Mouse (Mus musculus): ENCODE results near the gene Ivns1abp. TPM values are rescaled to one million over a fixed set of nuclear protein-coding genes. Genes with fewer than 3 reads are reported as not detected.
"Not testable (repeated sequence)": the region's sequence is repeated elsewhere in the genome, so short reads cannot be mapped to it uniquely, and the experiment has no call there.

Gene Ivns1abp
- total RNA-seq, 1 experiment from 2014 or later: 557 TPM

- ATAC-seq (replicated peaks in 1 of 2; ENCODE audit: insufficient read depth in 1 of 2, low FRiP score in 2 of 2, low TSS enrichment in 1 of 2, low read depth in 1 of 2, poor library complexity in 2 of 2, severe bottlenecking in 2 of 2): no peak
Measured at GRCm38 (mm10) chr1:151329601-151330000, 14.7 kb upstream of the Ivns1abp start.

- ATAC-seq (replicated peaks in 1 of 2; ENCODE audit: insufficient read depth in 1 of 2, low FRiP score in 2 of 2, low TSS enrichment in 1 of 2, low read depth in 1 of 2, poor library complexity in 2 of 2, severe bottlenecking in 2 of 2): no peak
Measured at GRCm38 (mm10) chr1:151332819-151333218, 11.5 kb upstream of the Ivns1abp start.

GRCm38 (mm10) chr1:151338234-151338633 lies 6.0 kb upstream of the Ivns1abp start:
- peak; percentile 46 to 49; a peak in 2 of 4 replicates for ATAC-seq (replicated peaks in 1 of 2; ENCODE audit: insufficient read depth in 1 of 2, low FRiP score in 2 of 2, low TSS enrichment in 1 of 2, low read depth in 1 of 2, poor library complexity in 2 of 2, severe bottlenecking in 2 of 2)

- peak; percentile 36 to 42; a peak in 3 of 4 replicates for ATAC-seq (replicated peaks in 1 of 2; ENCODE audit: insufficient read depth in 1 of 2, low FRiP score in 2 of 2, low TSS enrichment in 1 of 2, low read depth in 1 of 2, poor library complexity in 2 of 2, severe bottlenecking in 2 of 2)
Measured at GRCm38 (mm10) chr1:151338941-151339340, 5.3 kb upstream of the Ivns1abp start.

GRCm38 (mm10) chr1:151341321-151342044 lies 2.8 kb upstream of the Ivns1abp start:
- ATAC-seq (replicated peaks in 1 of 2; ENCODE audit: insufficient read depth in 1 of 2, low FRiP score in 2 of 2, low TSS enrichment in 1 of 2, low read depth in 1 of 2, poor library complexity in 2 of 2, severe bottlenecking in 2 of 2): no peak

GRCm38 (mm10) chr1:151342311-151342710 lies 2.0 kb upstream of the Ivns1abp start:
- no peak for ATAC-seq (replicated peaks in 1 of 2; ENCODE audit: insufficient read depth in 1 of 2, low FRiP score in 2 of 2, low TSS enrichment in 1 of 2, low read depth in 1 of 2, poor library complexity in 2 of 2, severe bottlenecking in 2 of 2)

- no peak for ATAC-seq (replicated peaks in 1 of 2; ENCODE audit: insufficient read depth in 1 of 2, low FRiP score in 2 of 2, low TSS enrichment in 1 of 2, low read depth in 1 of 2, poor library complexity in 2 of 2, severe bottlenecking in 2 of 2)
Measured at GRCm38 (mm10) chr1:151342968-151343367, 1.3 kb upstream of the Ivns1abp start.

GRCm38 (mm10) chr1:151343571-151344282 lies 550 bp upstream of the Ivns1abp start:
- ATAC-seq (replicated peaks in 1 of 2; ENCODE audit: insufficient read depth in 1 of 2, low FRiP score in 2 of 2, low TSS enrichment in 1 of 2, low read depth in 1 of 2, poor library complexity in 2 of 2, severe bottlenecking in 2 of 2): peak; percentile 7 to 13; a peak in 1 of 4 replicates

GRCm38 (mm10) chr1:151345109-151345862 lies 1.0 kb downstream of the Ivns1abp start:
- ATAC-seq (replicated peaks in 1 of 2; ENCODE audit: insufficient read depth in 1 of 2, low FRiP score in 2 of 2, low TSS enrichment in 1 of 2, low read depth in 1 of 2, poor library complexity in 2 of 2, severe bottlenecking in 2 of 2): peak; percentile 34 to 58

- ATAC-seq (replicated peaks in 1 of 2; ENCODE audit: insufficient read depth in 1 of 2, low FRiP score in 2 of 2, low TSS enrichment in 1 of 2, low read depth in 1 of 2, poor library complexity in 2 of 2, severe bottlenecking in 2 of 2): no peak
Measured at GRCm38 (mm10) chr1:151345863-151346195, 1.6 kb downstream of the Ivns1abp start.

- ATAC-seq (replicated peaks in 1 of 2; ENCODE audit: insufficient read depth in 1 of 2, low FRiP score in 2 of 2, low TSS enrichment in 1 of 2, low read depth in 1 of 2, poor library complexity in 2 of 2, severe bottlenecking in 2 of 2): no peak
Measured at GRCm38 (mm10) chr1:151346681-151347127, 2.4 kb downstream of the Ivns1abp start.

GRCm38 (mm10) chr1:151348293-151348692 lies 4.0 kb downstream of the Ivns1abp start:
- ATAC-seq (replicated peaks in 1 of 2; ENCODE audit: insufficient read depth in 1 of 2, low FRiP score in 2 of 2, low TSS enrichment in 1 of 2, low read depth in 1 of 2, poor library complexity in 2 of 2, severe bottlenecking in 2 of 2): not testable (repeated sequence)

GRCm38 (mm10) chr1:151352911-151353310 lies 8.6 kb downstream of the Ivns1abp start:
- peak in 1 of 2 experiments; percentile 70; a peak in 2 of 4 replicates for ATAC-seq (replicated peaks in 1 of 2; ENCODE audit: insufficient read depth in 1 of 2, low FRiP score in 2 of 2, low TSS enrichment in 1 of 2, low read depth in 1 of 2, poor library complexity in 2 of 2, severe bottlenecking in 2 of 2)

- ATAC-seq (replicated peaks in 1 of 2; ENCODE audit: insufficient read depth in 1 of 2, low FRiP score in 2 of 2, low TSS enrichment in 1 of 2, low read depth in 1 of 2, poor library complexity in 2 of 2, severe bottlenecking in 2 of 2): no peak
Measured at GRCm38 (mm10) chr1:151355994-151356393, 11.7 kb downstream of the Ivns1abp start.

- ATAC-seq (replicated peaks in 1 of 2; ENCODE audit: insufficient read depth in 1 of 2, low FRiP score in 2 of 2, low TSS enrichment in 1 of 2, low read depth in 1 of 2, poor library complexity in 2 of 2, severe bottlenecking in 2 of 2): no peak
Measured at GRCm38 (mm10) chr1:151359374-151359773, 15.1 kb downstream of the Ivns1abp start.

GRCm38 (mm10) chr1:151366944-151367605 lies 22.8 kb downstream of the Ivns1abp start:
- no peak for ATAC-seq (replicated peaks in 1 of 2; ENCODE audit: insufficient read depth in 1 of 2, low FRiP score in 2 of 2, low TSS enrichment in 1 of 2, low read depth in 1 of 2, poor library complexity in 2 of 2, severe bottlenecking in 2 of 2)

- no peak for ATAC-seq (replicated peaks in 1 of 2; ENCODE audit: insufficient read depth in 1 of 2, low FRiP score in 2 of 2, low TSS enrichment in 1 of 2, low read depth in 1 of 2, poor library complexity in 2 of 2, severe bottlenecking in 2 of 2)
Measured at GRCm38 (mm10) chr1:151367721-151368324, 23.5 kb downstream of the Ivns1abp start.

Data from hematopoietic stem cell, adult 5-6 weeks (primary cell).